Mouse (Mus musculus) urinary bladder, postnatal 25 days (tissue): ENCODE data around the gene Hmg20b.

Source experiments
- DNase-seq: peaks from one replicate; pipeline ENCODE4 v3.0.0; 2022; ENCODE audit warnings: low spot score

Hmg20b gene

GRCm38 (mm10) chr10:81350351-81351063 is at the start of gene Hmg20b:
TSS of gene Hmg20b (minus strand) at chr10:81350480.
- DNase-seq: peak; percentile 96

- DNase-seq: no peak
These were observed 49.6 kb upstream of the Hmg20b start for GRCm38 (mm10) chr10:81399798-81400308.

GRCm38 (mm10) chr10:81399296-81399695 is 49.0 kb upstream of the Hmg20b start:
- no peak for DNase-seq

GRCm38 (mm10) chr10:81396749-81397148 is 46.5 kb upstream of the Hmg20b start:
- DNase-seq: no peak

- no peak for DNase-seq
These were observed 45.6 kb upstream of the Hmg20b start for GRCm38 (mm10) chr10:81395865-81396264.

- DNase-seq: peak; percentile 64
These were observed 44.8 kb upstream of the Hmg20b start for GRCm38 (mm10) chr10:81395127-81395526.

GRCm38 (mm10) chr10:81393456-81394063 is 43.3 kb upstream of the Hmg20b start:
- no peak for DNase-seq

- no peak for DNase-seq
These were observed 42.5 kb upstream of the Hmg20b start, which contains the start of gene Smim24 for GRCm38 (mm10) chr10:81392781-81393185. TSS of gene Smim24 (plus strand) at chr10:81393051.

GRCm38 (mm10) chr10:81392270-81392669 is 42.0 kb upstream of the Hmg20b start:
- DNase-seq: no peak

- DNase-seq: no peak
These were observed 40.3 kb upstream of the Hmg20b start for GRCm38 (mm10) chr10:81390678-81390965.

- peak; percentile 73 for DNase-seq
These were observed 39.8 kb upstream of the Hmg20b start for GRCm38 (mm10) chr10:81389801-81390677.

- DNase-seq: no peak
These were observed 39.1 kb upstream of the Hmg20b start for GRCm38 (mm10) chr10:81389373-81389772.

GRCm38 (mm10) chr10:81388505-81389055 is 38.3 kb upstream of the Hmg20b start, which contains the start of gene Gm48552:
TSS of gene Gm48552 (plus strand) at chr10:81389005.
- DNase-seq: no peak

- no peak for DNase-seq
These were observed 37.4 kb upstream of the Hmg20b start for GRCm38 (mm10) chr10:81387716-81388115.

- DNase-seq: no peak
These were observed 35.5 kb upstream of the Hmg20b start for GRCm38 (mm10) chr10:81385603-81386306.

- DNase-seq: no peak
These were observed 34.3 kb upstream of the Hmg20b start for GRCm38 (mm10) chr10:81384605-81384982.

- peak; percentile 100 for DNase-seq
These were observed 33.7 kb upstream of the Hmg20b start, which contains the start of the genes Dohh and Gm48551 for GRCm38 (mm10) chr10:81383802-81384604. TSS of gene Dohh (plus strand) at chr10:81384428. TSS of gene Gm48551 (plus strand) at chr10:81384466.

GRCm38 (mm10) chr10:81382039-81382438 is 31.8 kb upstream of the Hmg20b start:
- DNase-seq: no peak

GRCm38 (mm10) chr10:81379809-81380378 is 29.6 kb upstream of the Hmg20b start:
- DNase-seq: no peak

- no peak for DNase-seq
These were observed 28.9 kb upstream of the Hmg20b start for GRCm38 (mm10) chr10:81379183-81379553.
